11 mouse cellular contexts compared by ENCODE assay signal in genomic region chr10:53305867-53306266, GRCm38 (mm10). TPM values are rescaled to one million over a fixed set of nuclear protein-coding genes. Genes with fewer than 3 reads are reported as not detected.
DNase-seq lines count a peak whose midpoint lies in the region; ATAC-seq and TF ChIP-seq lines count a peak whose summit lies in the region.
"Had no signal": no experiment of that assay in that cellular context is flagged by ENCODE, and none has a peak within 500 bp of the region (broad histone marks: within the 10 kb centered on the region; RNA-seq: fewer than 3 reads in every experiment).

No protein-coding gene starts in this region.

- peaks cover 0 to 14% of the 10 kb centered on the region in 2 experiments for H3K36me3 ChIP-seq in CH12.LX (replicated peaks in 1 of 2; ENCODE audit: control insufficient read depth in 1 of 2, insufficient read depth in 1 of 2, low read length in 1 of 2)
- no peaks in the 10 kb centered on the region for H3K36me3 ChIP-seq in midbrain, embryonic 13.5 days
- H3K36me3 ChIP-seq: intestine, embryonic 15.5 days had no signal

- no peak for TF ChIP-seq POLR2A in CH12.LX (IDR thresholded peaks at IDR 0.05; ENCODE audit: low read depth, low read length)

- H3K4me3 ChIP-seq in CH12.LX (replicated peaks in 1 of 3; ENCODE audit: low read depth in 2 of 3, low read length in 2 of 3, poor library complexity in 1 of 3) = no peak overlapping the region
- H3K4me3 ChIP-seq in midbrain, embryonic 13.5 days (replicated peaks) = no peak overlapping the region
- H3K4me3 ChIP-seq: intestine, embryonic 15.5 days had no signal

- TF ChIP-seq CTCF in CH12.LX (conservative IDR thresholded peaks at IDR 0.05 in 1 of 2, IDR thresholded peaks at IDR 0.05 in 1 of 2; ENCODE audit: low read depth in 2 of 2, low read length in 2 of 2) = peak in 1 of 2 experiments; percentile 62; a peak in 2 of 4 replicates

- no peaks in the 10 kb centered on the region for H3K79me2 ChIP-seq in CH12.LX (replicated peaks; ENCODE audit: control insufficient read depth, extremely low read depth, insufficient read depth, poor library complexity, severe bottlenecking)

- intact Hi-C loops in gastrocnemius, postnatal 36 days (cut with DNase I) = no loop called here

- in situ Hi-C loops in CH12.LX (cut with MboI; ENCODE audit: low pct_ligation_motif_present, low pct_unique_long_range_greater_than_20kb, low sequenced_read_pairs) = no loop called here

- TF ChIP-seq EP300 in CH12.LX (IDR thresholded peaks at IDR 0.05; ENCODE audit: low read length) = no peak

- no peak overlapping the region for H3K4me2 ChIP-seq in CH12.LX (ENCODE audit: insufficient read depth, low read depth, poor library complexity, severe bottlenecking)
- H3K4me2 ChIP-seq in midbrain, embryonic 13.5 days (replicated peaks) = no peak overlapping the region
- H3K4me2 ChIP-seq: intestine, embryonic 15.5 days had no signal

- H3K9me3 ChIP-seq in CH12.LX (replicated peaks; ENCODE audit: low read length) = no peaks in the 10 kb centered on the region
- no peaks in the 10 kb centered on the region for H3K9me3 ChIP-seq in midbrain, embryonic 13.5 days
- H3K9me3 ChIP-seq: intestine, embryonic 15.5 days had no signal

- dilution Hi-C loops in CH12.LX (cut with MboI; ENCODE audit: extremely low pct_ligation_motif_present, extremely low pct_unique_long_range_greater_than_20kb, low sequenced_read_pairs) = no loop called here

- 36% methylated on average over 3 of the region's 3 CpGs for WGBS in midbrain, embryonic 13.5 days

- no peak overlapping the region for H3K27ac ChIP-seq in CH12.LX (ENCODE audit: insufficient read depth, low read depth)
- H3K27ac ChIP-seq in midbrain, embryonic 13.5 days = no peak overlapping the region
- H3K27ac ChIP-seq: intestine, embryonic 15.5 days; liver, embryonic 14.5 days had no signal

- peak; percentile 11 to 13 for DNase-seq in kidney, adult 8-10 months
- no peak for DNase-seq in kidney, adult 11 months
- peak; percentile 22 for DNase-seq in CH12.LX (ENCODE audit: extremely low read depth)
- peak; percentile 16 for DNase-seq in adipocyte (ENCODE audit: low spot score)
- DNase-seq in spleen, postnatal 4 days (ENCODE audit: low spot score in 2 of 2) = no peak
- no peak for DNase-seq in gastrocnemius, postnatal 36 days
- DNase-seq: cerebellum, adult 18-20 months; thymus, adult 18-20 months had no signal

- peak; percentile 73; the same call in 1 of the 2 replicates for ATAC-seq in midbrain, embryonic 13.5 days
- ATAC-seq: intestine, embryonic 15.5 days had no signal

- no peaks in the 10 kb centered on the region for H3K27me3 ChIP-seq in CH12.LX (replicated peaks)
- H3K27me3 ChIP-seq in midbrain, embryonic 13.5 days = no peaks in the 10 kb centered on the region
- H3K27me3 ChIP-seq: intestine, embryonic 15.5 days had no signal

- no peaks in the 10 kb centered on the region for H3K4me1 ChIP-seq in CH12.LX (ENCODE audit: control insufficient read depth in 1 of 2, insufficient read depth in 2 of 2)
- H3K4me1 ChIP-seq in midbrain, embryonic 13.5 days (replicated peaks) = 0 out of 2 replicates have a peak, but pooled peaks cover 3% of the 10 kb centered on the region
- H3K4me1 ChIP-seq: intestine, embryonic 15.5 days had no signal

- TF ChIP-seq RAD21 in CH12.LX (IDR thresholded peaks at IDR 0.05; ENCODE audit: low read depth, low read length) = peak; percentile 75

- H3K9ac ChIP-seq in CH12.LX (ENCODE audit: insufficient read depth, low read depth) = no peak overlapping the region
- H3K9ac ChIP-seq in midbrain, embryonic 13.5 days (replicated peaks) = no peak overlapping the region
- H3K9ac ChIP-seq: intestine, embryonic 15.5 days; liver, embryonic 14.5 days had no signal

TF ChIP-seq in CH12.LX, 34 proteins besides CTCF, POLR2A, EP300 and RAD21:
- TF ChIP-seq MAX (IDR thresholded peaks at IDR 0.05; ENCODE audit: low read length) (no peak), HCFC1 (IDR thresholded peaks at IDR 0.05; ENCODE audit: low read depth, low read length) (no peak), SMC3 (IDR thresholded peaks at IDR 0.05; ENCODE audit: low read depth, low read length) (peak; percentile 51), ZC3H11A (IDR thresholded peaks at IDR 0.05; ENCODE audit: low read depth, low read length) (0 out of 2 replicates have a peak, but pooled peaks have one; percentile 9)

RNA-seq across cellular contexts. Expression of gene Pln, which starts 31.6 kb away (rescaled TPM):
- total RNA-seq in CH12.LX (2012; rRNA removed) = 0.17 TPM in 1 of 2 replicates, not detected in the other
- total RNA-seq in CH12.LX (2014; rRNA removed) = not detected in 2 replicates
- polyA plus RNA-seq in CH12.LX (2012; ENCODE audit: insufficient read length, low read depth) = not detected in 2 replicates
- 1.0 and 1.5 TPM in 2 replicates for polyA plus RNA-seq in midbrain, embryonic 13.5 days (2015; fragmentation: Nextera tagmentation; extraction: Ambion mirVana)
- 1 to 10 TPM; 4.5 to 7.9 TPM for total RNA-seq in gastrocnemius, postnatal 36 days (2021)

Comparison
In these comparisons a context has a peak if more than half of its experiments do, and no peak if none do; other contexts are left out.
1. DNase-seq: peak in kidney, adult 8-10 months (2 of 2), CH12.LX (single experiment) and adipocyte (single experiment); none in kidney, adult 11 months (single experiment), spleen, postnatal 4 days (0 of 2) and gastrocnemius, postnatal 36 days (0 of 2).
2. RNA of gene Pln, which starts 31.6 kb away (total RNA-seq): 4.5 to 7.9 TPM in gastrocnemius, postnatal 36 days; 0.17 TPM in CH12.LX; every median in the first group is over 4 times any median in the second.